Mouse (Mus musculus): ENCODE results near the gene Coq7. TPM values are rescaled to one million over a fixed set of nuclear protein-coding genes. Genes with fewer than 3 reads are reported as not detected.

Gene Coq7
- polyA plus RNA-seq, 1 experiment, result 34.6 TPM

DNA sequence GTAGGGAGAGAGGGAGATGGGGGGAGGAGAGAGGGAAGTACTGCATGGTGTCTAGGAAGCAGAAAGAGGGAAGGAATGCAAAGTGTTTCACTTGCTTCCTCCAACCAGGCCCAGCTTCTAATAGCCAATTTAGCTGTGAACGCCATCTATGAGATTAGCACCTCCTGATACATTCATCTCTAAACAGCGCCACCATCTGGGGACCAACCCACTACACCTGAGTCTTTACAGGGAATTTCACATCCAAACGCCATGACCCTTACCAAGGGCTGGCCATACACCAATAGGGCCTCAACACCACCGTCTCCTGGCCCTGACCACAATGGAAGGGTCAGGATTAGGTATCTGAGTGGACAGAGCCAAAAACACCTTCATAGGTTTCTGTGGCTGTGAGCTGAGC is 20.7 kb upstream of the Coq7 start:
- Histone ChIP-seq H3K27ac (ENCODE audit: control insufficient read depth, insufficient read depth, low read length) (no peak overlapping the region), H3K4me1 (replicated peaks; ENCODE audit: control insufficient read depth, insufficient read depth, low read length) (no peaks in the 10 kb centered on the region), H3K4me3 (ENCODE audit: control insufficient read depth, insufficient read depth, low read length) (no peak overlapping the region), H3K27me3 (ENCODE audit: control insufficient read depth, insufficient read depth, low read length) (no peaks in the 10 kb centered on the region), H3K36me3 (ENCODE audit: control insufficient read depth, insufficient read depth, low read length) (no peaks in the 10 kb centered on the region)
- TF ChIP-seq POLR2A (IDR thresholded peaks at IDR 0.05; ENCODE audit: control insufficient read depth, extremely low read depth, insufficient read depth, low read length, poor library complexity) (no peak), CTCF (IDR thresholded peaks at IDR 0.05; ENCODE audit: borderline replicate concordance, control insufficient read depth, extremely low read depth, insufficient read depth, low read length, poor library complexity) (no peak)
- WGBS, result 88% methylated on average over 4 of the region's 4 CpGs
- no peak for DNase-seq

DNA sequence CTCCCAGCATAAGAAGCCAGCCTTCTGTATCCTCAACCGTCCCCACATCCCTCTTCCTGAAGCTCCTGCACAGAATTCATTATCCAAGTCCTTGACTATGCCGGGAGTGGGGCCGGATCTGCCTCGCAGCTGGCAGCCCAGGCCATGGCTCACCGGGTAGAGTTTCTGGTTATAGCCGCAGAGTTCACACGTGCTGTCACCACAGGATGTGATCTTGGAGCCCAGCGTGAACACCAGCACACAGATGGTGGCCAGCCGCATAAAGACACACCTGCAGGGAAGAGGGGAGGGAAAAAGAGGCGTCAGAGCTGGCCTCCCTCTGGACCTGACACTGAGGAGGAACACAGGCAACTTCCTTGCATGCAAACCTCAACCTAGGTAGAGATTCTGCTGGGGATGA is 14.3 kb upstream of the Coq7 start:
- 74% methylated on average over 10 of the region's 10 CpGs for WGBS
- no peak overlapping the region for H3K4me3 ChIP-seq (ENCODE audit: control insufficient read depth, insufficient read depth, low read length)
- TF ChIP-seq POLR2A (IDR thresholded peaks at IDR 0.05; ENCODE audit: control insufficient read depth, extremely low read depth, insufficient read depth, low read length, poor library complexity) (no peak), CTCF (IDR thresholded peaks at IDR 0.05; ENCODE audit: borderline replicate concordance, control insufficient read depth, extremely low read depth, insufficient read depth, low read length, poor library complexity) (no peak)
- H3K27me3 ChIP-seq (ENCODE audit: control insufficient read depth, insufficient read depth, low read length), result no peaks in the 10 kb centered on the region
- no peak overlapping the region for H3K27ac ChIP-seq (ENCODE audit: control insufficient read depth, insufficient read depth, low read length)
- H3K36me3 ChIP-seq (ENCODE audit: control insufficient read depth, insufficient read depth, low read length), result no peaks in the 10 kb centered on the region
- DNase-seq, result peak; percentile 17
- H3K4me1 ChIP-seq (replicated peaks; ENCODE audit: control insufficient read depth, insufficient read depth, low read length), result peaks cover 8% of the 10 kb centered on the region

DNA sequence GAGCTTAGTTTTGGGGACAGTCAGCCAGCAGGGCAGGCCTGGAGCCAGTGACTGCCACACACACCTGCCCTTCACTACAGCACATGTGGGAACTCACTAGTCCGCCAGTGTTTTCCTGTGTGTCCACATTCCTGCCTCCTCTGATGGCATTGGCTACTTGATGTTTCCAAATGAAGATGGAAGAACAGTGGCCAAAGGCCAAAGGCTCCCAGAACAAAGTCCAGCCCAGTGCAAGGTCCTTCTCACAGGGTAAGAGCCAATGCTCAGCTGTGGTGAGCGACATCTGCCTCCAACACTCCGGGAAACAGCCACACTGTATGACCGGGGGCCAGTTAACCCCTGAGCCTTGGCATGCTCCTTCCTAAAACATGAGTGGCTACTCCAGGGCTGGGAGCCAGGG is 11.0 kb upstream of the Coq7 start:
- DNase-seq, result no peak
- WGBS, result 93% methylated on average over 4 of the region's 4 CpGs
- Histone ChIP-seq H3K4me3 (ENCODE audit: control insufficient read depth, insufficient read depth, low read length) (no peak overlapping the region), H3K4me1 (replicated peaks; ENCODE audit: control insufficient read depth, insufficient read depth, low read length) (peaks cover 8% of the 10 kb centered on the region), H3K36me3 (ENCODE audit: control insufficient read depth, insufficient read depth, low read length) (no peaks in the 10 kb centered on the region), H3K27ac (ENCODE audit: control insufficient read depth, insufficient read depth, low read length) (no peak overlapping the region), H3K27me3 (ENCODE audit: control insufficient read depth, insufficient read depth, low read length) (no peaks in the 10 kb centered on the region)
- TF ChIP-seq POLR2A (IDR thresholded peaks at IDR 0.05; ENCODE audit: control insufficient read depth, extremely low read depth, insufficient read depth, low read length, poor library complexity) (no peak), CTCF (IDR thresholded peaks at IDR 0.05; ENCODE audit: borderline replicate concordance, control insufficient read depth, extremely low read depth, insufficient read depth, low read length, poor library complexity) (no peak)

GRCm38 (mm10) chr7:118535076-118535475 is 1.9 kb upstream of the Coq7 start:
- H3K27ac ChIP-seq (ENCODE audit: control insufficient read depth, insufficient read depth, low read length), result no peak overlapping the region

DNA sequence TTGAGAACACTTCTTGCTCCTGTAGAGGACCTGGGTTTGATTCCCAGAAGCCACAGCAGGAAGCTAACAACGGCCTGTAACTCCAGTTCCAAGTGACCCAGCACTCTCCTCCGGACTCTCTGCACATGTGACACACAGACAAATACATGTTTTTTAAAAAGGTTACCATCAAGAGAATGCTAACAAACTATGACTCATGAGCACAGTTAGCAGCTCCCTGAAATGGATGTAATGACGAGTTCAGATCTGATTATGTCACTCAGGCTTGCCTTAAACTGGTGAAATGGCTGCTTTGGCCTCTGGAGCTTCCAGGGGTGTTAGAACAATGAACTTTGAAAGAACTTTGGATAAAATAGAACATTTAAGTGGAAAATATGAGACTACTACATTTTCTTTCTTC is 1.2 kb upstream of the Coq7 start:
- H3K4me1 ChIP-seq (replicated peaks; ENCODE audit: control insufficient read depth, insufficient read depth, low read length), result no peaks in the 10 kb centered on the region
- H3K27ac ChIP-seq (ENCODE audit: control insufficient read depth, insufficient read depth, low read length), result no peak overlapping the region
- no peak for TF ChIP-seq CTCF (IDR thresholded peaks at IDR 0.05; ENCODE audit: borderline replicate concordance, control insufficient read depth, extremely low read depth, insufficient read depth, low read length, poor library complexity)
- no peak for TF ChIP-seq POLR2A (IDR thresholded peaks at IDR 0.05; ENCODE audit: control insufficient read depth, extremely low read depth, insufficient read depth, low read length, poor library complexity)
- no peaks in the 10 kb centered on the region for H3K27me3 ChIP-seq (ENCODE audit: control insufficient read depth, insufficient read depth, low read length)
- no peak overlapping the region for H3K4me3 ChIP-seq (ENCODE audit: control insufficient read depth, insufficient read depth, low read length)
- no peaks in the 10 kb centered on the region for H3K36me3 ChIP-seq (ENCODE audit: control insufficient read depth, insufficient read depth, low read length)
- 84% methylated on average over 3 of the region's 3 CpGs for WGBS
- DNase-seq, result no peak

More at GRCm38 (mm10) chr7:118535076-118535475, 1.9 kb upstream of the Coq7 start:
- H3K4me1 ChIP-seq (replicated peaks; ENCODE audit: control insufficient read depth, insufficient read depth, low read length), result no peaks in the 10 kb centered on the region
- DNase-seq, result no peak
- H3K36me3 ChIP-seq (ENCODE audit: control insufficient read depth, insufficient read depth, low read length), result no peaks in the 10 kb centered on the region
- no peak for TF ChIP-seq POLR2A (IDR thresholded peaks at IDR 0.05; ENCODE audit: control insufficient read depth, extremely low read depth, insufficient read depth, low read length, poor library complexity)
- TF ChIP-seq CTCF (IDR thresholded peaks at IDR 0.05; ENCODE audit: borderline replicate concordance, control insufficient read depth, extremely low read depth, insufficient read depth, low read length, poor library complexity), result no peak
- H3K4me3 ChIP-seq (ENCODE audit: control insufficient read depth, insufficient read depth, low read length), result no peak overlapping the region
- no peaks in the 10 kb centered on the region for H3K27me3 ChIP-seq (ENCODE audit: control insufficient read depth, insufficient read depth, low read length)
- 94% methylated on average over 4 of the region's 4 CpGs for WGBS

- under 1% methylated on average over 36 of the region's 36 CpGs for WGBS
Measured at GRCm38 (mm10) chr7:118532519-118533177, 508 bp downstream of the Coq7 start.

More at GRCm38 (mm10) chr7:118532519-118533177, 508 bp downstream of the Coq7 start:
- Histone ChIP-seq H3K36me3 (ENCODE audit: control insufficient read depth, insufficient read depth, low read length) (no peaks in the 10 kb centered on the region), H3K4me1 (replicated peaks; ENCODE audit: control insufficient read depth, insufficient read depth, low read length) (no peaks in the 10 kb centered on the region), H3K27me3 (ENCODE audit: control insufficient read depth, insufficient read depth, low read length) (no peaks in the 10 kb centered on the region), H3K27ac (ENCODE audit: control insufficient read depth, insufficient read depth, low read length) (peak overlapping the region; percentile 34; the same call in 1 of the 2 replicates), H3K4me3 (ENCODE audit: control insufficient read depth, insufficient read depth, low read length) (peak overlapping the region; percentile 62)
- peak; percentile 97 for DNase-seq
- no peak for TF ChIP-seq CTCF (IDR thresholded peaks at IDR 0.05; ENCODE audit: borderline replicate concordance, control insufficient read depth, extremely low read depth, insufficient read depth, low read length, poor library complexity)
- 0 out of 2 replicates have a peak, but pooled peaks have one; percentile 29 for TF ChIP-seq POLR2A (IDR thresholded peaks at IDR 0.05; ENCODE audit: control insufficient read depth, extremely low read depth, insufficient read depth, low read length, poor library complexity)
